Mouse (Mus musculus): Measurements from ENCODE around the gene Lhx9. TPM values are rescaled to one million over a fixed set of nuclear protein-coding genes. Genes with fewer than 3 reads are reported as not detected.

Gene Lhx9
- polyA plus RNA-seq, 1 experiment from 2014 or later, result 18.1 TPM

Other genes with a start within 250 kb of the Lhx9 start
- 16.9 and 26.2 TPM in 2 replicates for gene Nek7, start 228.4 kb downstream of the Lhx9 start, polyA plus RNA-seq (2016; fragmentation: Nextera tagmentation; extraction: Ambion mirVana)
- gene 2310009B15Rik, start 8.3 kb upstream of the Lhx9 start, polyA plus RNA-seq (2016; fragmentation: Nextera tagmentation; extraction: Ambion mirVana), result 43.2 and 45.0 TPM in 2 replicates
- 9.2 and 10.0 TPM in 2 replicates for gene Dennd1b, start 114.9 kb upstream of the Lhx9 start, polyA plus RNA-seq (2016; fragmentation: Nextera tagmentation; extraction: Ambion mirVana)